Mouse (Mus musculus): ENCODE data around the gene Col7a1. TPM values are rescaled to one million over a fixed set of nuclear protein-coding genes. Genes with fewer than 3 reads are reported as not detected.
A peak's percentile ranks its signal among the peaks of the same experiment; 100 is the strongest.

The Col7a1 gene
- total RNA-seq, 2 experiments from 2014 or later = 0.33 to 1.1 TPM

DNA sequence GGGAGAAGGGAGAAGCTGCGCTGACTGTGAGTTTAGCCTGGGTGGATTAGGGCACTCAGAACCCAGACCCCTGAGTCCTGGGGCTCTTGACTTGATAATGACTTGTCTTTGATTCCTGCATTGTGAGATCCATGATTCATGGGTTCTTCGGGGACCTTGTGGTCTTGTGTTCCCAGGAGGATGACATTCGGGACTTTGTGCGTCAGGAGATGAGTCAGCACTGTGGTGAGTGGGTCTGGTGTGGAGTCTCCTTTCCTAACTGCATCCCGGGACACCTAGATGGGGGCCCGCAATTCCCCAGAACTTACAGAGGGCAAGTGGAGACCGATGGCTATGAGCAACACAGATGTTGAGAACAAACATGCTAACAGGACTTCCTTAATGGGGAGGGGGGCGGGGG, 29.1 kb downstream of the Col7a1 start:
- intact Hi-C loops (cut with DNase I) = no loop called here
- DNase-seq = no peak

DNA sequence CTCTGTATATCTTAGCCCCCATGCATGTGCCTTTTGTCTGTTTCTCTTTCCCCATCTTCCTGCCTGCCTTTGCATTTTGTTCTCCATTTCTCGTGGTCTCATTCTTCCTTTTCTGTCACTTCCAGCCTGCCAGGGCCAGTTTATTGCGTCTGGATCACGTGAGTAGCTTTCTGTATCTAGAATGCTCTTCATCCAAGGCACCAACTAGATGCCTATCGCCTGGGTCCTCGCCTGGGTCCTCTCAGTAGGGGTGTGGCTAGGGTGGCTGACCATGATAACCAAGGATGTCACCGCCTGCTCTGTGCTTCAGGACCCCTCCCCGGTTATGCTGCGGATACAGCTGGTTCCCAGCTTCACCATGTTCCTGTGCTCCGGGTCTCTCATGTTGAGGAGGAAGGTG, 29.8 kb downstream of the Col7a1 start:
- intact Hi-C loops (cut with DNase I) = no loop called here
- DNase-seq = no peak

DNA sequence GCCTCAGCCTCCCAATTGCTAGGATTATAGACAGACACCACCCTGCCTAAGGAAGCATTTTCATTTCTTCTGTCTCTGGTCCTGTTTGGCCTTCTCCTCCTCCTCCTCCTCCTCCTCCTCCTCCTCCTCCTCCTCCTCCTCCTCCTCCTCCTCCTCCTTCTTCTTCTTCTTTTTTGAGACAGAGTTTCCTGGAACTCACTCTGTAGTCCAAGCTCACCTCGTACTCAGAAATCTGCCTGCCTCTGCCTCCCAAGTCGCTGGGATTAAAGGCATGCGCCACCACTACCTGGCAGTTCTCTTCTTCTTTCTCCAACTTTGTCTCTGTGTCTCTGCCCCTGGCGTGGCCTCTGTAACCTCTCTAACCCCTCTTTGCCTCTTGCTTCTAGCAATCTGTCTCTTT, 32.3 kb downstream of the Col7a1 start, which contains the start of gene Ucn2:
Ucn2 (plus strand) TSS at position 301 of the 400 bp plus-strand sequence.
- intact Hi-C loops (cut with DNase I) = no loop called here

DNA sequence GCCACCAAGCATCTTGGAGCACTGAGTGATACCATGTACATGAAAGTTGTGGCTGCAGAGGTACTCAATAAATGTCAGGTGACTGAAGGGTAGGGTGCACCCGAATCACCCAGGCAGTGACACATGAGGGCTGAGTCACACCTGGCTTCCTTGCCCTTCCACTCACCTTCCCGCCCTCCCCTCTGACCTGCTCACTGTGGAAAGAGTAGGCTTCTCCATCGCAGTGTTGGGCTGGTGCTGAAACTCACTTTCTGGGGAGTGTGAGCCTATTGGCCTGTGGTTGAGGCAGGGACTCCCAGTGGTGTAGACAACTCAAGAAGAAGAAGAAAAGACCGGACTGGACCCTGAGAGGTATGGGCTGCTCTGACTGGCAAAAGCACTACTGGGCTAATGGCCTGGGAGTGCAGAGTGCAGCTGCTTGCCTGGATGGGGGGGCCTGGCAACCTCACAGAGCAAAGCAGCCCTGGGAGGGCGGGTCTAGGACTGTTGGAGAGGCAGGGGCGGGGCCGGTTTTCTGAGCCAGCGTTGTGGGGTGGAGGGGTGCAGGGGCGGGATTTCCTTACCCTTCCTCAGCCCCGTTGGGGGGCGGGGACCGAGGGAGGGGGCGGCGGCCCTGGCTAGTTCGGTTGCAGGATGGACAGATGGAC, 34.4 kb downstream of the Col7a1 start:
- intact Hi-C loops (cut with DNase I) = no loop called here
- peak; percentile 58 to 67 for DNase-seq

More for the DNA sequence above, 32.3 kb downstream of the Col7a1 start, which contains the start of gene Ucn2:
- DNase-seq = no peak

DNA sequence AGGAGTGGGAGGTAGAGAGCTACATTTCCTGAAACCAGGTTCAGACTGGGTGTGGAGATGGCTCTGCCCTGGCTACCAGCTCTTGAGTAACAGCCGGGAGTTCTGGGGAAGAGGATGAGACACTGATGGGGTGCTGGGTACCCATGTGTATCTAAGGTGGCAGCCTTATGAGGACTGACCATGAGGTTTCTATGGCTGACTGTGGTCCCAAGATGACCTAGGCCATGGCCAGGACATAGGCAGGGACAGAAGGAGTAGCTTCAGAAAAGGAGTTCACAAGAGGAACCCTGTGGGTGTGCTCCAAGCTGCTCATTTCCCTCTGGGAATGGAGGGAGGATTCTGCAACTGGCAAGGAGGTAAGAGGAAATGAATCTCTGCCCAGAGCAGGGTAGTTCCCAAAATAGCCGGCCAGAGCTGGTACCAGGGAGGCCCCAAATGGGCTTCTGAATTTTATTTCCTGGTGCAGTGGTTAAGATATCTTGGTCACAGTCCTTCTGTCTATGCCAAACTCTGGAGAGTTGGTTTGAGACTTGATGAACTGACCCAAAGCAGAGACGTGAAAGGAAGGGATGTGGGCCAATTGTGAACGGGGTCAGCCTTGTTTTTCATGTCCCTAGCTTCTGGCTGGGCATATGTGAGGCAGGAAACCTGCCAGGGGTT, 36.5 kb downstream of the Col7a1 start:
- intact Hi-C loops (cut with DNase I) = loop anchor here (5.0 kb wide), 1 partner anchor 53 kb away; the partner anchor contains the start of gene Uqcrc1
- DNase-seq = peak; percentile 23 to 51

DNA sequence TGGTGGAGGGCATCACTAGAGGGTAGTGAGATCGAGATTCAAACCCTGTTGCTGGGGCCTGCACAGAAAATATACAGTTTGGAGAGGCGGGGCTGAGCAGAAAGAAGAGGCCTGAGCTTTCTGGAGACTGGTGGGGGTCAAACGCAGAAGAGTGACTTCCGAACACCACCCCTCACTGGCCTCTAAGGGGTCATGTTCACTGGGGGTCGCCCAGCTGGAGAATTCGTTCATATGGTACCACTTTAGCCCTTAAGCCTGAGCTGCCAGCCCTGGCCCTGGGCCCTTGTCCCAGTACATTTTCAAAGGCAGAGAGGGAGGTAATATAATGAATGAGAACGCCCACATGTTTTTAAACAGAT, 37.1 kb downstream of the Col7a1 start:
- intact Hi-C loops (cut with DNase I) = loop anchor here (5.0 kb wide), 1 partner anchor 53 kb away; the partner anchor contains the start of gene Uqcrc1
- peak in 1 of 2 experiments; percentile 13 for DNase-seq

DNA sequence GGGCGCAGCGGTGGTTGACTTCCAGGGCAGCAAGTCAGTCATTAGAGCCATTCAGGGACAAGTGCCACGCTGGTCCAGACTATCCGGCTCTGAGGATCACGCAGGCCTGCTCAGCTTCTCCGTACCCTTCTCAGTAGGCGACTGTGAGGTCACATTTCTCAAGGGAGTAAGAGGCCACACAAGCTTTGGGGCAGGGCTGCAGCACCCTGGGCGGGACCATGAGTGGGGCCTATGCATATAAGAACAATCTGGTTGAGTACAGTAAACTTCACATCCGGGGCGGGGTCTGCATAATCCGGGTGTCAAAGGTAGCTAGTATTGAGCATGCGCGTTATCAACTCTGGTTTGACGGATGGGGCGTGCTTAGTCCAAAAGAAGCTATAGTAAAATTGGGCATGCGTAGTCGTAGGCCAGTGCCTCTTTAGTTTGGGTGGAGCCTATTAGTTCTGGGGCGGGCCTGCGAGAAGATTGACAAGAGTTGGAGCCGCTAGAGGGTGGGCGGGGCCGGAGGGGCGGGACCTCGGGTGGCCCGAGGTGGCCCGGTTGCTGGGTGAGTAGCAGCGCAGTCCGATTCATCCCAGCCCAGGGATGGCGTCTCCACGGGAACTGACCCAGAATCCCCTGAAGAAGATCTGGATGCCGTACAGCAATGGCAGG, 38.2 kb downstream of the Col7a1 start, which contains the start of gene Pfkfb4:
Pfkfb4 (plus strand) TSS at position 351 of the 657 bp plus-strand sequence.
- intact Hi-C loops (cut with DNase I) = loop anchor here (5.0 kb wide), 1 partner anchor 54 kb away; the partner anchor contains the start of gene Uqcrc1

DNA sequence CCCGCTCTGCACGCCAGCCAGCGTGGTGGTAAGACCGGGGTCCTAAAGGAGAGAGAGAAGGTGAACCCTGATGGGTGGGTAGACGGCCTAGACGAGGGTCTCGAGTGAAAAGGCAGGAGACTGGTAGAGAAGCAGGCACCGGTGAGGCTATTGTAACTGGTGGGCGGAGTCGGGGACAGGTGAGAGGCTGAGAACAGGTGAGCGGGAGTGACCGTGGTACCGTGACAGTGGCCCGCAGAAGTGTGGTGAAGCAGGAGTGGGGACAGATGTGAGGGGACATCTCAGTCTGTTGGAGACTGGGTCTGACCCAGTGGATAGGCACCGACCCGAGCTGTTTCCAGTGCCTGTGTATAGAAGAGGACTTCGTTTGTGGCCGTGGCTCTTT, 38.7 kb downstream of the Col7a1 start:
- intact Hi-C loops (cut with DNase I) = loop anchor here (5.0 kb wide), 1 partner anchor 55 kb away; the partner anchor contains the start of gene Uqcrc1
- no peak for DNase-seq

More for the DNA sequence above, 38.2 kb downstream of the Col7a1 start, which contains the start of gene Pfkfb4:
- DNase-seq = peak; percentile 89 to 93

DNA sequence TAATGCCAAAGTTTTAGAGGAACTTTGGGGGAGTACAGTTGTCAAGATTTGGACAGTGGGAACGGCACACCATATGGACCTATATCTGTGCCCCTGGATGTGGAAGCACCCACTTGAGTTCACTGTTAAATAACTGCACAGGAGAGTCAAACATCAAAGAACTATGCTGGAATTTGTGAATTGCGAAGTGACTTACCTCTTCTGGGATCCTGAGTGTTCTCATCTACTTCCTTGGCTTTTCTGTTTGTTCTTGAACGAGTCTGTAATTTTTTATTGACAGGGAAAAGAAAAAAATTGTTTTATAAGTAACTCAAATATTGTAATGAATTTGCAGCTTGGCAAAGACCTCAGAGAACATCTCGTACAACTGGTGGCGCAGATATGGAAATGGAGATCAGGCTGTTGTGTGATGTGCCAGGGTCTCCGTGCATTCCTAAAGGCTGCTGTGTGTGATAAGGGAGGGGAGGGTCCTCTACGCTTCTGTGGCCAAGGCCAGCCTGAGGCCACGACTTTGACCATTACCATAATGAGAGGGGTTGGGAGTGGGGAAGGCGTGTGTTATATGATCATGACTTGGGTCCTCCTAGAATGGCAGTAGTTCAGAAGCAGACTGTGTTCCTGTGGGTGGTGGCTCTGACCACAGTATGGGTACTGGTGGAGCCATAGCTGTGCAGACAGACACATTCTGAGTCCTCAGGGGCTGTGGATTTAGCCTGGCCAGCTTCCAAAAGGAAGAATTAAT, 39.4 kb downstream of the Col7a1 start:
- intact Hi-C loops (cut with DNase I) = loop anchor here (5.0 kb wide), 1 partner anchor 55 kb away; the partner anchor contains the start of gene Uqcrc1
- DNase-seq = no peak

DNA sequence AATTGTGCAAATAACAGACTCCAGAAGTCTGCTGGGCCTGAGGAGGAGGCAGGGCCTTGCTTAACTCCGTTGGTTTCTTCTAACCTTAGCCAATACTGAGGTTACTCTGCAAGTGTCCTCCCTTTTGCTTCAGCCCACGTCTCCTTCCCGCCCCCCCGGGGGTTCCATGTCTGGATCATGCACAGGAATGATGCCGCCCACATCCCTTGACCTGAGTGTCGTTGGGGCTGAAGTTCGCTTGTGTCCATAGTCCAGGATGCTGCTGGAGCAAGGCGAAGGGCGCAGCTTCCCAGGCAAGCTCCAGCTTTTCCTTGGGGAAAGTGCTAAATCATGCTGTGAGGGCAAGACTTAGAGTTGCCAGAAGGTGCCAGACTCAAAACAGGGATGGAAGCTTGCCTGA, 43.0 kb downstream of the Col7a1 start:
- intact Hi-C loops (cut with DNase I) = no loop called here
- no peak for DNase-seq

DNA sequence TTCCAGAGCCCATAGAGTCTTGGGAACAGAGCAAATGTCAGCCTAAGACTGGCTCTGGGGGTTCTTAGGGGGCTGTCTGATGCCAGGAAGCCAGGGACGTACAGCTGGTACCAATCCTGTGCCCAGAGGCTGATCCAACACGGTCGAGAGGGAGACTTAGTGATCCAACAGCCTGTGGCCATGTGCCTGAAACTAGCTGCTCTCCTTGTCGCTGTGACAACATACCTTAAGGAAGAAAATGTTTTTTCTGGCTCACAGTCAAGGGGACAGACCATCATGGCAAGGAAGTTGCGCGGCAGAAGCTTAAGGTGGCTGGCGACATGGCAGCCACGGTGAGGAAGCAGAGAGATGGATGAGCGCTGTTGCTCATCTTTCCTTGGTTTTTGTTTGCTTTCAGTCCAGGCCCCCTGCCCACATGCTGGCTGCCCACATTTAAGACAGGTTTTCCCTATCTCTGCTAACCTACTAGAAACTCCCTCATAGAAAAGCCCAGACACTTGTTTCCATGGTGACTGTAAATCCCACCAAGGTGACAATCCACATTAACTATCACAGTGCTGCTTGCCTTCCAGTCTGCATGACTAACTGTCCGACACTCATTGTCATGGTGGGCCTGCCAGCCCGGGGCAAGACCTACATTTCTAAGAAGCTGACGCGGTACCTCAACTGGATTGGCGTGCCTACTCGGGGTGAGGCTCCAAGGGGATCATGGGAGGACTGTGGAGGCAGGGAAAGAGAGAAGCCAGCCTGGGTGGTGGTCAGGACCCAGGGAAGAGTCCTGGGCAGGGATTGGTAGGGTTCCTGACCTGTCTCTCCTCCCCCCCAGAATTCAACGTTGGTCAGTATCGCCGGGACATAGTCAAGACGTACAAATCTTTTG, 45.1 kb downstream of the Col7a1 start:
- intact Hi-C loops (cut with DNase I) = no loop called here
- DNase-seq = no peak

DNA sequence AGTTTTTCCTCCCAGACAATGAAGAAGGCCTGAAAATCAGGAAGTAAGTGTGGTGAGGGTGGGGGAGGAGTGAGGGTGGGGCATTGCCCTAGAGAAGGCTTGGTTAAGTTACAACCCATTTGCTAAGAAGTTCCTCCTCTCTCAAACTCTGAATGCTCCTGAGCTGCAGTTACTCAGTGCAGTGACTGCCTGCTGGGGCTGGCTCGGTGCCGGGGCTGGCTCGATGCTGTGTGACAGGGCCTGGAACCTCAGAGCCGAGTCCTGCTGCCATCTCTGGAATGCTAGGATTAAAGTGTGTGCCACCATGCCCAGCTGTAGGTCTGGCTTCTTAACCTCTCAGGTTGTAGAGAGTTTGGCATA, 45.8 kb downstream of the Col7a1 start:
- DNase-seq = no peak
- intact Hi-C loops (cut with DNase I) = no loop called here

DNA sequence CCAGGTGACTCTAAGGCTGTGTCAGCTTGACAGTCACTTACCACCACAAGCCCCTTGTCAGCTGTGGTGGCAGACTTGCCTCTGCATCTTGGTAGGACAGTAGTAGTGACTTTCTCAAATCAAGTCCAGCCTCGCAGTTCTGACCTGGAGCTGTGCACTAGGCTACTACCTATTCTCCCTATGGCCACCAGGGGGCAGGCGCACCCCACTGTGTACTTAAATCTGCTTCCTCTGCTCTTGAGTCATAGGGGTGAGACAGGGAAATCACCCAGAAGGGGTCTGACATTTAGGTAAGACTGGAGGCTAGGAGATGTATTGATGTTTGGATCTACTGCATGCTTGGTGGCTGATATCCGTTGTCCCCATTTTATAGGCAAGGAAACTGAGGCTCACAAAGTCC, 47.3 kb downstream of the Col7a1 start:
- intact Hi-C loops (cut with DNase I) = loop anchor here (1.0 to 10.0 kb wide), 3 partner anchors 59 to 864 kb away; partner anchors contain the start of gene Trex1
- peak; percentile 66 to 76 for DNase-seq

DNA sequence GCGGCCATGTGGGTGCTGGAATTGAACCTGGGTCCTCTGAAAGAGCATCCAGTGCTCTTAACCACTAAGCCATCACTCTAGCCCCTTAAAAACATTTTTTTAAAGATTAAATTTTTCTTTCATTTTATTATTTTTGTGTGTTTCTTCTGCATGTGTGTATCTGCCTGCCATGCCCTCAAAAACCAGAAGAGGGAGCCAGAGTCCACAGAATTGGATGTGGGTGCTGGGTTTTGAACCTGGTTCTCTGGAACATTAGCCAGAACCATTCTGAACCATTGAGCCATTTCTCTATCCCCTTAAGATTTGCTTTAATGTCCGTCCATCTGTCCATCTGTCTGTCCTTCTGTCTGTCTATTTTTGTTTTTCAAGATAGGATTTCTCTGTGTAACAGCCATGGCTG, 49.8 kb downstream of the Col7a1 start:
- DNase-seq = peak; percentile 56 to 64
- intact Hi-C loops (cut with DNase I) = loop anchor here (1.0 to 10.0 kb wide), 4 partner anchors 57 to 862 kb away; no protein-coding TSS in a partner anchor

DNA sequence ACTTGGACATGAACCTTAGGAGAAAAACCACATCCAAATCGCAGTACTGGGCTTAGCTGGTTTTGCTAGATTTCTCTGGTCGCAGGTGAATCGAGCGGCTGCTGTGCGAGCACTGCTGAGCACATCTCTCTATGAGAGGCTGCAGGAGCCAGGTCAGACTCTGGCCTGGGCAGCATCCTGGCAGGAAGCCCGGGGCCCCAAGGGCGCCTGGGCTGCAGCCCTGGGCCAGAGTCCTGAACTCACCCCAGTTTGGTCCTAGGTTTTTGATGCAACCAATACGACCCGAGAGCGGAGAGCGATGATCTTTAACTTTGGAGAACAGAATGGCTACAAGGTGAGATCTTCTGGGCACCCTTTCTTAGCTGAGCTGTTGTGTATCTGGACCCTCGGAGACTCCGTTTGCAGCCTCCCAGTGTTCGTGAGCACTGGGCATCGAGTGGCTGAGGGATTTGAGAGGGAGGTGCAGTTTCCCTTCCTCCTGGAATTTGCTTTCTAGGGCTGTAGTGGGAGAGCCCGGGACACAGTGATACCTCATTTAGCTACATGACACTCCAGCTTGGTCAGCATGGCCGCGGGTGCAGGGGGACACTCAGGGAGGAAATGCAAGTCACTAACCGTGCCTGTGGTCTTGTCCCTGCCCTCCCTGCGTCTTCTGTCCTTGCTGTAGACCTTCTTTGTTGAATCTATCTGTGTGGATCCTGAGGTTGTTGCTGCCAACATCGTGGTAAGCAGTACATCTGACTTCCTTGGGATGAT, 53.8 kb downstream of the Col7a1 start:
- intact Hi-C loops (cut with DNase I) = loop anchor here (10.0 kb wide), 2 partner anchors 598 to 858 kb away; no protein-coding TSS in a partner anchor
- no peak for DNase-seq

DNA sequence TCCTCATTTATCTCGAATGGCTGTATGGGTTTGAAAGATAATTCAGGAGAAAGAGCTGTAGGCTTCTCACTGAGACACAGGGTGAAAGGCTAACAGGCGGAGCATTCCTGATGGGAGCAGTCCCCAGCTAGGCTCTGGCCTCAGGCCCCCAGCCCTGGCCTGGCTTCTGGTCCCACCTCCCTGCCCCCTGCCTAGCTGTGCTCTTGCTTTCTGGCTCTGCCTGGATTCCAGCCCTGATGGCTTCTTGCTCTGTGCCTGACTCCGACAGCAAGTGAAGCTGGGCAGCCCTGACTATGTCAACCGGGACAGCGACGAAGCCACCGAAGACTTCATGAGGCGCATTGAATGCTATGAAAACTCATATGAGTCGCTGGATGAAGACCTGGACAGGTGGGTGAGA, 54.7 kb downstream of the Col7a1 start:
- intact Hi-C loops (cut with DNase I) = loop anchor here (10.0 kb wide), 2 partner anchors 597 to 857 kb away; no protein-coding TSS in a partner anchor
- DNase-seq = no peak

DNA sequence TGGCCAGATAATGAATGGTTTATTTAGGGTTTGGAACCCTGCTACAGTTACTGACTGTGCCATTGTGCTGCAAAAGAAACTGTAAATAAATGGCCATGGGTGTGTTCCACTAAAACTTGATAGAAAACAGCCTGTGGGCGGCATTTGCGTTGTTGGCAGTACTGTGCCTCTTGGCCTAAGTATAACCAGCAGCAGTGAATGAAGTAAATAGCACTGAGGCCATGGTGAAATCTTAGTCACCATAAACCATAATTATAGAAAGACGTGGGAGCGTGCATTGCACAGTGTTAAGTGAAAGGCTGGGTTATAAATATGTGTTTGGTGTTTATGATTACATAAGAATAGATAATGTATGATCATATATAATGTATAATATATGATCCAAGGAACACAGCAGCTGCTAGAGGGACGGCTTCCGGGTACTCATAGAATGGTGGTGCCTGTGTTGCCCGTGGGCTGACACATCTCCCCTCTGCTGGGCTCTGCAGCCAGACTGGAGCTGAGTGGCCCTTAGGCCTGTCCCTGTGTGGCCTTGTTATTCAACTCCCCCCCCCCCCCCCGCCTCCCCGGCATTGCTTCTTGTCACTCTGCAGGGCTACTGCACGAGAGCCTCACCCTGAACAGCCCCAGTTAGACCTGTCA, 55.7 kb downstream of the Col7a1 start:
- no peak for DNase-seq

More for the DNA sequence above, 55.7 kb downstream of the Col7a1 start:
- intact Hi-C loops (cut with DNase I) = loop anchor here (10.0 kb wide), 2 partner anchors 596 to 856 kb away; no protein-coding TSS in a partner anchor

Measured in heart, postnatal 14 days (tissue).